Mouse (Mus musculus) R1 (cell line): Measurements from ENCODE around the gene Tmem119.

Experiments
- DNase-seq: peaks from one replicate; pipeline ENCODE4 v3.0.0-alpha.2; 2018; ENCODE audit warnings: low read depth, low spot score

Gene Tmem119

DNA sequence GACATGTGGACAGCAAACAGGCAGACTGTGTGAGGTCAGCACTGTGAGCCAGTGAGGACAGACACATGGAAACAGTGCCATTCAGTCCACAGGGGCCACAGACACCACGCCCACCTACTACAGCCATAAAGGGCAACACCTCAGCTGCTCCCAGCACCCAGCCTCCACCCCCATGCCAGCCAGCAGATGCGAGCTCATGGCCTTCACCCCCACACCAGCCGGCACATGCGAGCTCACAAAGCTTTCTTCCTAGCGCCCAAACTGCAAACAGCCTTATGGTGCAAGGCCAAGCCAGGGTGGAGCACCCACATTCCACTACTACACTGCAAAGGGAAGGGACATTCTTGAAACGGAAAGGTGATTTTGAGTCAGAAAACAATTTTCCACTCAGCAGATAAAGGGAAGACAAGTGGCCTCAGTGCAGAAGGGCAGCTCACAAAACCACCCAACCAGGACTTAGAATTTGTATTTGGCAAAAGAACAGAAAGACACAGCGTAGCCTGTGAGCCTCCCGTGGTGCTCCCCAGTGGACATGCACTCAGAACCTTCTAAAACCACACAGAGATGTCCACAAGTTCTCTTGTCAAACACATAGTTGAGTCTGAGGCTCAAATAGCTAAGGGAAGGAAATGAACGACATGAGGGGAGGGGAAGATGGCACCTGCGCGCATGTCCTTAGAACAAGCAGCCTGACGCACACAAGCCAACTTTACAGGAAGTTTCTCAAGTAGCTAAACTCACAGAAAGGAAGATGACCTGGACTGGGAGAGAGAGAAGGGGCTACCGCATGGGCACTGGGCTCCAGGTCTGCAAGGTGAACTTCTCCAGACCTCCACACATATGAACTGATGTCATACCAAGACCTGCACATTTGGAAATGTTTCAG is 34.4 kb downstream of the Tmem119 start:
- no peak for DNase-seq

DNA sequence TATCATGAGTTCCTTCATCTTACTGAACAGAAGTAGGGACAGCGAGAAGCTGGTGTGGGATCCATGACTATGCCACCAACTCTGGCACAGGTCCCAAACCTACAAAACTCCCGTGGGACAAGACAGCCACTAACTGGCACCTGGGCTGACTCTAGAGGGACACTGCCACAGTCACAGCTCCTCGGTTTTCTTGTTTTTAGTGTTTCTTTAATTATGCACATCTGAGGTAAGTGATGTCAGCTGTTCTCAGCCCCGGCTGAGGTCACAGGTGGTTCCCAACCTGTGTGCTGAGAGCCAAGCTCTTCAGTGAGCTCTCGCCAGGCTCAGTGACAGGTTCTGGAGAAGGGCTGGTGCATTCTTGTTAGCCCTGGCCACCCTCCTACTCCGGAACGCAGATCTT is 35.9 kb downstream of the Tmem119 start:
- no peak for DNase-seq

DNA sequence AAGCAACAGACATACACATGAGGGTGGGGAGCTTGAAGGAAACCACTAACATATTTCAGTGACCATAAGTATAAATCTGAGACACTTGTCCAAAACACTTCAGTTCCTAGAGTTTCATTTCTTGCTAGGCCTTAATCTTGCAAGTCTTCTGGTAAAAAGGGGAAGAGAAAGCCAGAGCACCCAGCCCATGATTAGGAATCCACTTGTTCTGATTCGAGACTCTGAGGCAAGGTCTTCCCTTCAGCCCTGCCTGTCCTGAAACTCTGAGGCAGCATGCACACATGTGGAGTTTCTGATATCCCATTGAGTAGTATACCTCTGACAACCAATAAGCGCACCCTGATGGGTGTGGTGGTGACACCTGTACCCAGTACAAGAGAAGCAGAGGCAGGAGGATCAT is 38.7 kb downstream of the Tmem119 start:
- DNase-seq = no peak

DNA sequence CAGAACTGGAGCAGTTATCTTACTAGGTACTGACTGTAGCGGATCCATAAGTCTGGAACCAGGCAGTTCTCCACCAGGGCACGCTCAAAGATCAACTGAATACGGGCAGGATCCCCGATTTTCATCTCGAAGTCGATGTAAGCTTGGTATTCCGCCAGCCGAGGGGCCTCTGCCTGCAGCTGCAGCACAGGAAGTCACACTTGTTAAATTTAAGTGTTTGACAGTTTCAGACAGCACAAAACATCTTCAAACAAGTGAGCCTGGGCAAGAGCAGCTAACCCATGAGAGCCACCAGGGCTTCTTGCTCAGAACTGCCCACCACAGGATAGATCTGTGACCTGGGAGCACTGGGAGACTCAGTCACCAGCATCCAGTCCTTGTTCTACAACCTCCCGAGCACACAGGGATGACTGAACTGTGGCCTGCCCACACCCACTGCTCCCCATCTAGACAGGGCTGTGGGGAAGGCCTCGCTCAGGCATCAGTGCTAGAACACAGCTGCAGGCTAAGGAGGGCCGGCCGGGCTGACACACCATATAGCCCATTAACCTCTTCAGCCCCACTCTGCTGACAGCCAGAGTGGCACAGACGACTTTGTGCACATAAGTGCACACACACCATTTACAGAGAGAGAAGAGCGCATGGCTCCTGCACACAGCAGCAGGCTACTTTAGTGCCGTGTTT is 44.8 kb downstream of the Tmem119 start:
- no peak for DNase-seq

DNA sequence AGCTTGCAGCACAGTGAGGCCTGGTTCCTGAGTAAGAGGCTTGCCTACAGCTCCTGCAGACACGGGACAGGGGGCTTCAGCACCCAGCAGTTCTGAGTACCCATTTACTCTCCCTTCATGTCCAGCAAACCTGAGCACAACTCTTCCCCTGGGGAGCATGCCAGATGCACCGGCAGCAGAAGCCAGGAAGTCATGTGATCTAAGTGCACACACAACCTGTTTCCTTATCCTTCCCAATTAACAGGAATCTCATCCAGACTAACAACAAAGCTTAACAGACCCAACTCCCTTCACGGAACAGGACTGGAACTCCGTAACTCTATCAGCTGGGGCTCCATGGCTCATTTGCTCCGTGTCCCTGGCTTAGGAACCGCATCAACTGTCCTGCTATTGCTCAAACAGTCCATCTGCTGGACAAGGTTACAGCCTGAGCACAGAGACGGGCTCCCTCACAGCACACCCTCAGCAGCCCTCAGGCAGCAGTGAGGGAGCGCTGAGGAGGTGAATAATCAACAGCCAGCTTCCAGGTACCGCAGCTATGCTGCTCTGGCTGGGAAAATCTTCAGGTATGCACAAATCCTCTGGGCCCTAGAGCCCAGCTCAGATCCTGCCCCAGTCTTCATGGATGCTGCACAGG is 48.7 kb downstream of the Tmem119 start:
- no peak for DNase-seq

DNA sequence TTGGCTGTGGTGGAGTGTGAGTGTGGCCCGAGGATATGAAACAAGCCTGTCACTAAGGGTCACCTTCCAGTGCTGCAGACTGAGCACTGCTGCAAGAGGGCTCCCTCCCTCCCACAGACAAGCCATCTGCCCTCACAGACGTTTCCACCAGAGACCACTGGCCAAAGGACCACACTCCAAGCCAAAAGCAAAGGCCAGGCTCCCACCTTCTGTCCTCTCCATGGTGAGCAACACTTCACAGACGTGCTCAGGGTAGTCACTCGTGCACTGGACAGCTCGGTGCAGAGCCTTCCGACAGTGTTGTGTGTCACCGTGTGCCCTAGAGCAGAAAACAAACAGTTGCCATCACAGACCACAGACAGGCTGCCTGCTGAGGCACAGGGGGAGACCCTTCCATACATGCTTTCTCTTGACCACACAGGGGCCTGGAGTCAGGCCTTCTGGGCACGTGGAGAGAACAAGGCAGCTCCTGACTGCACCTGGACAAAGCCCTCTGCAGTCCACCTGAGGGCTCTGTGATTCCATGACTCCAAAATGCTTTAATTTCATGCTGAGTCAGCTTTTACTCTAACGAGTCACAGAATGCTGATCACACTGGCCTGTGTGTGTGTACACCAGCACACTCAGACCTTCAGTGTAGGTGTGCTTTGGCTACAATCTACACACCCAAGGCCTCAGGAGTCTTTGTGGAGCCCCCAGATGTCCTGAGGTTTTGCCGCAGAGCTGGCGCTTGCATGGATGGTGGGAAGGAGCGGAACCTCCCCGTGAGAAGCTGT is 51.6 kb downstream of the Tmem119 start:
- no peak for DNase-seq

DNA sequence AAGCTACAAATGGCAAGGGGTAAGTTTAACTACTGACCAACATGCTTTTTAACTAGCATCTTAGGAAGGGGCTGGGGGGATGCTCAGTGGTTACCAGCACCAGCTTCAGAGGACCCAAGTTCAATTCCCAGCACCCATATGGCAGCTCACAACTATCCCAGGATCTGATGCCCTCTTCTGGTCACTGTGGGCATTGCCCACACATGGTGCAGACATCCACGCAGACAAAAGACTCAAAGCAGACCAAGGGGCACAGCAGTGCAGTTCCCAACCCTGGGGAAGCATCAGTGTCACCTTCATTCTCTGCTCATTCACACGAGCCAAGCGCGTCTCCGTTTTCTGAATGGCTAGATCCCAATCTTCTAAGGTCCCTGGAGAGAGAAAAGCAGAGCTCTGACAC is 52.7 kb downstream of the Tmem119 start:
- DNase-seq = peak; percentile 54
